In the genomic region with DNA sequence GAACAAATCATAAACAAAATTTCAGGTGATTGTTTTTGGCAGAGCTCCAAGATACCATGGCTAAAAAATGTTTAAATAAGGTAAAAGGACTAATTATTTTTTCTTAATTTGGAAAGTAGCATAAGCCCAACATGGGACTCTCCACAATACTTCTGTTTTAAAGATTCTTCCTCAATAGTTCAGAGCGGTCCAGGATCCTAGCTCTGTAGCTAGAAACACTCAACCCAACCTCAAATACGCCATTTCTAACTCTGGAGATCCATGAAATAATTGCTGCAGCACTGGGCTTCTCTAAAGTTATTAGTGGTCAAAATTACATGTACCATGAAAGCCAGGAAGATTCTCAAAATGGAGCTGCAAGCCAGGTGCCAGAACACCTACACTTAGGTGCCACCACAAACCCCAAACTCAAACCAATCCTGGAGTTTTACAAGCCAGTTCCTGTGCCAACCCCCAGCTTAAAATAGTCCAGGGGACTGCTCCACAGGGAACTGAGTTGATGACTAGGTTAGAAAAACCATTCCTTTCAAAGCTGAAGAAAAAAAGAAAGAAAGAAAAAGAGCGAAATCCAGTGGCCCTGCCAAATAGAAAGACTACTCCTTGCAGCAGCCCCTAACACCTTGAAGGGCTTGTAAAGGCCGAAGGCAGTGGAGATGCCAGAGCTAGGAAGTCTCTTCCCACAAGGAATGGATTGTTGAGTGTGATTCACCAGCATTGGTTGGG, we compare ENCODE assay signal across 24 mouse cellular contexts.
DNase-seq lines count a peak whose midpoint lies in the region; ATAC-seq and TF ChIP-seq lines count a peak whose summit lies in the region.
"Had no signal": no experiment of that assay in that cellular context is flagged by ENCODE, and none has a peak within 500 bp of the region (broad histone marks: within the 10 kb centered on the region; RNA-seq: fewer than 3 reads in every experiment).

No protein-coding gene starts in this region.

- TF ChIP-seq CTCF in kidney, adult 2 months (conservative IDR thresholded peaks at IDR 0.05; ENCODE audit: insufficient read depth, insufficient read length, low read depth, low read length), result no peak

- H3K27me3 ChIP-seq in kidney, adult 2 months (replicated peaks; ENCODE audit: control insufficient read depth, insufficient read depth, low read length), result no peaks in the 10 kb centered on the region; the same call in 1 of the 2 replicates
- H3K27me3 ChIP-seq in limb, embryonic 12.5 days, result no peaks in the 10 kb centered on the region
- no peaks in the 10 kb centered on the region for H3K27me3 ChIP-seq in limb, embryonic 14.5 days (ENCODE audit: control insufficient read depth, insufficient read depth, low read length)
- H3K27me3 ChIP-seq in intestine, embryonic 16.5 days (replicated peaks; ENCODE audit: control insufficient read depth, insufficient read depth, low read length), result no peaks in the 10 kb centered on the region
- H3K27me3 ChIP-seq: embryonic facial prominence, embryonic 13.5 days; forebrain, embryonic 12.5 days; forebrain, embryonic 15.5 days; hindbrain, embryonic 12.5 days; hindbrain, embryonic 15.5 days had no signal

- TF ChIP-seq POLR2A in kidney, adult 2 months (IDR thresholded peaks at IDR 0.05; ENCODE audit: low read depth, low read length), result no peak
- TF ChIP-seq POLR2A in limb, embryonic 14.5 days (IDR thresholded peaks at IDR 0.05; ENCODE audit: borderline replicate concordance, extremely low read depth, insufficient read depth, insufficient read length), result no peak

- ATAC-seq in limb, embryonic 12.5 days (ENCODE audit: insufficient number of reproducible peaks, insufficient read depth, low FRiP score, low TSS enrichment, low read depth), result peak; percentile 39; the same call in 1 of the 2 replicates
- ATAC-seq in limb, embryonic 14.5 days (ENCODE audit: low FRiP score, low read depth), result peak; percentile 78
- ATAC-seq in intestine, embryonic 16.5 days, result no peak
- ATAC-seq: activated CD4-positive, CD25-positive, alpha-beta regulatory T cell, adult 4 months; forebrain, embryonic 15.5 days had no signal

- H3K36me3 ChIP-seq in kidney, adult 2 months (ENCODE audit: control insufficient read depth, insufficient read depth, low read length), result no peaks in the 10 kb centered on the region
- no peaks in the 10 kb centered on the region for H3K36me3 ChIP-seq in limb, embryonic 12.5 days
- H3K36me3 ChIP-seq in limb, embryonic 14.5 days (ENCODE audit: control insufficient read depth, insufficient read depth, low read length), result no peaks in the 10 kb centered on the region; the same call in 1 of the 2 replicates
- no peaks in the 10 kb centered on the region for H3K36me3 ChIP-seq in intestine, embryonic 16.5 days (ENCODE audit: control insufficient read depth, insufficient read depth, low read length)
- H3K36me3 ChIP-seq: embryonic facial prominence, embryonic 13.5 days; forebrain, embryonic 12.5 days; forebrain, embryonic 15.5 days; heart, embryonic 10.5 days; hindbrain, embryonic 12.5 days; hindbrain, embryonic 15.5 days had no signal

- WGBS in kidney, adult 2 months, result 93% methylated on average over 4 of the region's 4 CpGs
- WGBS in limb, embryonic 12.5 days, result 62% methylated on average over 4 of the region's 4 CpGs
- WGBS in limb, embryonic 14.5 days, result 38% methylated on average over 4 of the region's 4 CpGs
- WGBS in intestine, embryonic 16.5 days, result 95% methylated on average over 4 of the region's 4 CpGs

- H3K27ac ChIP-seq in kidney, adult 2 months (ENCODE audit: insufficient read depth, low read depth, low read length), result peak overlapping the region; percentile 14
- H3K27ac ChIP-seq in limb, embryonic 12.5 days, result peak overlapping the region; percentile 79
- peak overlapping the region; percentile 58 for H3K27ac ChIP-seq in limb, embryonic 14.5 days (replicated peaks; ENCODE audit: low read depth, low read length)
- H3K27ac ChIP-seq in intestine, embryonic 16.5 days (ENCODE audit: low read length), result no peak overlapping the region
- H3K27ac ChIP-seq: embryonic facial prominence, embryonic 10.5 days; embryonic facial prominence, embryonic 13.5 days; forebrain, embryonic 12.5 days; forebrain, embryonic 15.5 days; heart, adult 2 months; heart, embryonic 10.5 days; hindbrain, embryonic 12.5 days; hindbrain, embryonic 15.5 days had no signal

- H3K4me3 ChIP-seq in kidney, adult 2 months (ENCODE audit: insufficient read depth, low read depth, low read length), result no peak overlapping the region
- H3K4me3 ChIP-seq in limb, embryonic 12.5 days (replicated peaks), result no peak overlapping the region
- H3K4me3 ChIP-seq in limb, embryonic 14.5 days (replicated peaks; ENCODE audit: low read length), result no peak overlapping the region
- no peak overlapping the region for H3K4me3 ChIP-seq in intestine, embryonic 16.5 days (ENCODE audit: low read length)
- H3K4me3 ChIP-seq: embryonic facial prominence, embryonic 10.5 days; embryonic facial prominence, embryonic 13.5 days; erythroblast, embryonic 14.5 days; forebrain, embryonic 12.5 days; forebrain, embryonic 15.5 days; heart, adult 2 months; heart, embryonic 10.5 days; hindbrain, embryonic 12.5 days; hindbrain, embryonic 15.5 days had no signal

- DNase-seq in kidney, adult 2 months, result no peak
- no peak for DNase-seq in kidney, adult 8-10 months
- DNase-seq in limb, embryonic 14.5 days (ENCODE audit: low spot score), result peak; percentile 78
- DNase-seq in layer of hippocampus, adult 18-20 months (ENCODE audit: low spot score in 2 of 2), result no peak
- DNase-seq: adrenal gland, adult 8-10 months; adrenal gland, postnatal 25 days; cerebellum, adult 11-12 months; cerebellum, adult 8-10 months; cerebellum, postnatal 10 days; cerebellum, postnatal 36 days; embryo, embryonic 11 days; gastrocnemius, postnatal 25 days; heart, adult 2 months had no signal

- no peak overlapping the region for H3K9ac ChIP-seq in limb, embryonic 12.5 days (replicated peaks)
- H3K9ac ChIP-seq in limb, embryonic 14.5 days (ENCODE audit: low read depth, low read length, severe bottlenecking), result no peak overlapping the region
- H3K9ac ChIP-seq in intestine, embryonic 16.5 days (ENCODE audit: low read depth, low read length), result no peak overlapping the region
- H3K9ac ChIP-seq: embryonic facial prominence, embryonic 13.5 days; forebrain, embryonic 12.5 days; forebrain, embryonic 15.5 days; hindbrain, embryonic 12.5 days; hindbrain, embryonic 15.5 days had no signal

- no peak overlapping the region; the same call in 1 of the 2 replicates for H3K4me2 ChIP-seq in limb, embryonic 12.5 days
- H3K4me2 ChIP-seq in limb, embryonic 14.5 days (replicated peaks; ENCODE audit: low read depth, low read length, severe bottlenecking), result no peak overlapping the region
- H3K4me2 ChIP-seq in intestine, embryonic 16.5 days (ENCODE audit: low read depth, low read length), result no peak overlapping the region
- H3K4me2 ChIP-seq: embryonic facial prominence, embryonic 13.5 days; forebrain, embryonic 12.5 days; forebrain, embryonic 15.5 days; hindbrain, embryonic 12.5 days; hindbrain, embryonic 15.5 days had no signal

- no peaks in the 10 kb centered on the region for H3K9me3 ChIP-seq in limb, embryonic 12.5 days
- no peaks in the 10 kb centered on the region for H3K9me3 ChIP-seq in limb, embryonic 14.5 days (ENCODE audit: control insufficient read depth, low read length)
- H3K9me3 ChIP-seq in intestine, embryonic 16.5 days (ENCODE audit: control insufficient read depth, low read length), result no peaks in the 10 kb centered on the region
- H3K9me3 ChIP-seq: embryonic facial prominence, embryonic 10.5 days; forebrain, embryonic 12.5 days; forebrain, embryonic 15.5 days; heart, embryonic 10.5 days; hindbrain, embryonic 12.5 days; hindbrain, embryonic 15.5 days had no signal

- H3K4me1 ChIP-seq in kidney, adult 2 months (ENCODE audit: control insufficient read depth, insufficient read depth, low read length), result peaks cover 17% of the 10 kb centered on the region
- H3K4me1 ChIP-seq in limb, embryonic 12.5 days (replicated peaks), result peaks cover 28% of the 10 kb centered on the region
- peaks cover 17% of the 10 kb centered on the region for H3K4me1 ChIP-seq in limb, embryonic 14.5 days (ENCODE audit: control insufficient read depth, insufficient read depth, low read length)
- no peaks in the 10 kb centered on the region for H3K4me1 ChIP-seq in intestine, embryonic 16.5 days (ENCODE audit: control insufficient read depth, insufficient read depth, low read length)
- H3K4me1 ChIP-seq: embryonic facial prominence, embryonic 10.5 days; embryonic facial prominence, embryonic 13.5 days; forebrain, embryonic 12.5 days; forebrain, embryonic 15.5 days; hindbrain, embryonic 12.5 days; hindbrain, embryonic 15.5 days had no signal
